Mouse (Mus musculus) MEL (cell line): ENCODE data around the gene Ntrk3. TPM values are rescaled to one million over a fixed set of nuclear protein-coding genes. Genes with fewer than 3 reads are reported as not detected.

ENCODE experiments used
- DNase-seq: peaks from one replicate; pipeline ENCODE4 v3.0.0; 2011; ENCODE audit warnings: low read depth, low spot score
- H3K27ac ChIP-seq: 2 replicates; pipeline ENCODE4 v1.5.1; 2012; ENCODE audit warnings: low read depth, mild to moderate bottlenecking, control low read depth, low read length, moderate library complexity; ENCODE audit not compliant: control insufficient read depth
- H3K27me3 ChIP-seq, 2 experiments: fragments of 150-350 bp in 1 of 2; sonication (generic) in 1 of 2; 2 replicates each; pipeline ENCODE4 v1.6.1; 2012; ENCODE audit warnings: low read length in 2 of 2, mild to moderate bottlenecking in 2 of 2, improper control_type of control experiment in 1 of 2, moderate library complexity in 1 of 2; ENCODE audit not compliant: insufficient read depth in 2 of 2, control insufficient read depth in 1 of 2
- H3K36me3 ChIP-seq, 2 experiments: 2 replicates each; pipeline ENCODE4 v1.6.1; 2012 to 2014; ENCODE audit warnings: low read length in 2 of 2, improper control_type of control experiment in 1 of 2, inconsistent platforms in 1 of 2, mild to moderate bottlenecking in 1 of 2; ENCODE audit not compliant: insufficient read depth in 2 of 2, control insufficient read depth in 1 of 2
- H3K4me1 ChIP-seq, 2 experiments: fragments of 150-350 bp in 1 of 2; sonication (generic) in 1 of 2; 2 replicates each; pipeline ENCODE4 v1.6.1; 2012; ENCODE audit warnings: low read length in 2 of 2, improper control_type of control experiment in 1 of 2, mild to moderate bottlenecking in 1 of 2; ENCODE audit not compliant: insufficient read depth in 2 of 2, control insufficient read depth in 1 of 2
- H3K4me3 ChIP-seq, 2 experiments: fragments of 150-350 bp in 1 of 2; sonication (generic) in 1 of 2; 2 replicates each; pipeline ENCODE4 v1.5.1; 2012; ENCODE audit warnings: low read depth in 2 of 2, low read length in 2 of 2, mild to moderate bottlenecking in 2 of 2, moderate library complexity in 2 of 2, control low read depth in 1 of 2, improper control_type of control experiment in 1 of 2; ENCODE audit not compliant: control insufficient read depth in 1 of 2, insufficient read depth in 1 of 2
- H3K79me2 ChIP-seq: 2 replicates; pipeline ENCODE4 v1.6.1; 2012; ENCODE audit warnings: mild to moderate bottlenecking, low read length, moderate library complexity; ENCODE audit not compliant: control insufficient read depth, poor library complexity, insufficient read depth
- H3K9ac ChIP-seq: 2 replicates; pipeline ENCODE4 v1.6.1; 2012; ENCODE audit warnings: low read depth, mild to moderate bottlenecking, control low read depth, low read length, moderate library complexity; ENCODE audit not compliant: control insufficient read depth, poor library complexity, severe bottlenecking
- H3K9me3 ChIP-seq: fragments of 150-350 bp; sonication (generic); replicated peaks from 2 replicates; pipeline ENCODE4 v1.6.1; 2012; ENCODE audit warnings: mild to moderate bottlenecking, low read length, improper control_type of control experiment, moderate library complexity; ENCODE audit not compliant: insufficient read depth
- E2F4 ChIP-seq: IDR thresholded peaks from 2 replicates; pipeline ENCODE4 v1.6.1; 2011; ENCODE audit warnings: low read depth, low read length, improper control_type of control experiment, borderline replicate concordance
- HCFC1 ChIP-seq: IDR thresholded peaks from 2 replicates; pipeline ENCODE4 v1.6.1; 2012; ENCODE audit warnings: low read depth, mild to moderate bottlenecking, inconsistent platforms, low read length, improper control_type of control experiment, moderate library complexity
- KAT2A ChIP-seq: conservative IDR thresholded peaks from 2 replicates; pipeline ENCODE4 v1.6.1; 2012; ENCODE audit warnings: low read depth, low read length, improper control_type of control experiment, inconsistent platforms
- MEF2A ChIP-seq: IDR thresholded peaks from 2 replicates; pipeline ENCODE4 v1.6.1; 2014; ENCODE audit warnings: low read depth, mild to moderate bottlenecking, inconsistent platforms, low read length, improper control_type of control experiment; ENCODE audit not compliant: poor library complexity, insufficient replicate concordance, severe bottlenecking; ENCODE audit errors: extremely low read depth
- MYB ChIP-seq: IDR thresholded peaks from 2 replicates; pipeline ENCODE4 v1.6.1; 2011; ENCODE audit warnings: mild to moderate bottlenecking, low read depth, low read length, improper control_type of control experiment
- MYC ChIP-seq: IDR thresholded peaks from 2 replicates; pipeline ENCODE4 v1.6.1; 2011; ENCODE audit warnings: low read depth, mild to moderate bottlenecking, low read length, improper control_type of control experiment, moderate library complexity
- RAD21 ChIP-seq: IDR thresholded peaks from 2 replicates; pipeline ENCODE4 v1.6.1; 2011; ENCODE audit warnings: mild to moderate bottlenecking, low read depth, low read length, improper control_type of control experiment
- SIN3A ChIP-seq: IDR thresholded peaks from 2 replicates; pipeline ENCODE4 v1.6.1; 2012; ENCODE audit warnings: low read length, improper control_type of control experiment, inconsistent platforms
- TCF12 ChIP-seq: IDR thresholded peaks from 2 replicates; pipeline ENCODE4 v1.6.1; 2014; ENCODE audit warnings: low read depth, mild to moderate bottlenecking, inconsistent platforms, low read length, improper control_type of control experiment, moderate library complexity
- UBTF ChIP-seq: IDR thresholded peaks from 2 replicates; pipeline ENCODE4 v1.6.1; 2012; ENCODE audit warnings: low read depth, mild to moderate bottlenecking, inconsistent platforms, low read length, improper control_type of control experiment, moderate library complexity, borderline replicate concordance; ENCODE audit not compliant: insufficient read depth
- USF1 ChIP-seq: IDR thresholded peaks from 2 replicates; pipeline ENCODE4 v1.6.1; 2014; ENCODE audit warnings: low read depth, mild to moderate bottlenecking, inconsistent platforms, low read length, improper control_type of control experiment, moderate library complexity
- ZNF384 ChIP-seq: IDR thresholded peaks from 2 replicates; pipeline ENCODE4 v1.6.1; 2012; ENCODE audit warnings: low read depth, mild to moderate bottlenecking, inconsistent platforms, low read length, improper control_type of control experiment
- polyA plus RNA-seq, 2 experiments: library from polyadenylated mRNA; stranded (reverse) in 1 of 2; unstranded in 1 of 2; fragments of >175 nt in 1 of 2; fragments of >200 nt in 1 of 2; gene quantifications; 2 replicates each; pipeline versions ENCODE4 v1.2.1 to v1.2.4; 2012; ENCODE audit warnings: low replicate concordance in 2 of 2, low read depth in 1 of 2; ENCODE audit not compliant: insufficient read length in 2 of 2, insufficient read depth in 1 of 2, missing spikeins in 1 of 2
- total RNA-seq: library from RNA; depleted of rRNA; stranded (reverse); fragments of 300-350 nt; gene quantifications from 2 replicates; pipeline ENCODE4 v1.2.3, GENCODE M21; 2012

Ntrk3 gene
- total and polyA plus RNA-seq, 3 experiments = 0.04 TPM; not detected in 2

- Histone ChIP-seq H3K9ac (no peak overlapping the region), H3K27ac (no peak overlapping the region), H3K9me3 (no peaks in the 10 kb centered on the region), H3K79me2 (no peaks in the 10 kb centered on the region), H3K4me3 (no peak overlapping the region), H3K27me3 (no peaks in the 10 kb centered on the region), H3K36me3 (no peaks in the 10 kb centered on the region), H3K4me1 (no peaks in the 10 kb centered on the region)
- TF ChIP-seq ZNF384 (no peak), USF1 (no peak), RAD21 (no peak)
- DNase-seq = no peak
These were observed 557.7 kb downstream of the Ntrk3 start for GRCm38 (mm10) chr7:78179996-78180665.

DNA sequence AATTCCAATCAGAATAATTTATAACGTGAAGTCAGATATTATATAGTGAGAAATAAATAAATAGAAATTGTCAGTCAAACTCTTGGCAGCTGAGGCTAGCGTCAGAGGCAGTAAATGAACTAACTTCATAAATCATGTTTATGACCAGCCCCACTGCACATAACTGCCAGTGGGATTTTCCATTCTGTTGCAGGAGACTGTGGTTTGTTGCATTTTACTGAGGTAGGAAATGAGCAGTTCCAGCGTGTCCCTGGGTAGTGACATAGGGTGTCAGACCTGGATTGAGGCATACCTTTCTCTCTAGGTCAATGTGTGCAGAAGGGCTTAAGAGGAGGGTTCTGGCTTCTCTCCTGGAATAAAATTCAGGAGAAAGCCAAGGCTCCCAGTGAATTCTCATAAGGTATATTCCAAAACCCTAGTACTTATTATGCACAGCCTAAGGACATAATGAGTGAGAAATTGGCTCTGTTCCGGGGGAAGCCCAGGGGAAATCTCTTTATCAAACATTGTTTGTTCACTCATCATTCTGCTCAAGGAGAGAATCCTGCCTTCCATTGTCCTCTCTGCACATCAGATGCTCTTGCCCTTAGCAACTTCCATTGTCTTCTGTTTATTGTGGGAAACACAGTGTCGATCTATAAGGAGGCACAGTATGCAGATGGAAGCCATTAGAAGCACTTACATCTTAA is 565.4 kb downstream of the Ntrk3 start:
- H3K4me3 ChIP-seq = no peak overlapping the region
- H3K9ac ChIP-seq = no peak overlapping the region
- no peaks in the 10 kb centered on the region for H3K36me3 ChIP-seq

GRCm38 (mm10) chr7:78165466-78165865 is 572.3 kb downstream of the Ntrk3 start:
- Histone ChIP-seq H3K79me2 (no peaks in the 10 kb centered on the region), H3K36me3 (no peaks in the 10 kb centered on the region), H3K27me3 (no peaks in the 10 kb centered on the region), H3K9me3 (no peaks in the 10 kb centered on the region), H3K4me3 (no peak overlapping the region), H3K9ac (no peak overlapping the region), H3K27ac (no peak overlapping the region), H3K4me1 (no peaks in the 10 kb centered on the region)
- no peak for DNase-seq
- TF ChIP-seq USF1 = no peak
- TF ChIP-seq MYB = no peak
- TF ChIP-seq TCF12 = no peak
- no peak for TF ChIP-seq UBTF
- no peak for TF ChIP-seq SIN3A
- TF ChIP-seq E2F4 = no peak
- no peak for TF ChIP-seq HCFC1
- TF ChIP-seq MYC = no peak
- no peak for TF ChIP-seq KAT2A

More for the DNA sequence above, 565.4 kb downstream of the Ntrk3 start:
- Histone ChIP-seq H3K9me3 (no peaks in the 10 kb centered on the region), H3K27ac (no peak overlapping the region), H3K4me1 (no peaks in the 10 kb centered on the region), H3K79me2 (no peaks in the 10 kb centered on the region), H3K27me3 (no peaks in the 10 kb centered on the region)
- TF ChIP-seq USF1 (no peak), E2F4 (no peak), MEF2A (no peak)
- DNase-seq = no peak
